Mouse (Mus musculus): ENCODE data around the gene Foxp1. TPM values are rescaled to one million over a fixed set of nuclear protein-coding genes. Genes with fewer than 3 reads are reported as not detected.

Gene Foxp1
- polyA plus RNA-seq, 1 experiment: 129 TPM

DNA sequence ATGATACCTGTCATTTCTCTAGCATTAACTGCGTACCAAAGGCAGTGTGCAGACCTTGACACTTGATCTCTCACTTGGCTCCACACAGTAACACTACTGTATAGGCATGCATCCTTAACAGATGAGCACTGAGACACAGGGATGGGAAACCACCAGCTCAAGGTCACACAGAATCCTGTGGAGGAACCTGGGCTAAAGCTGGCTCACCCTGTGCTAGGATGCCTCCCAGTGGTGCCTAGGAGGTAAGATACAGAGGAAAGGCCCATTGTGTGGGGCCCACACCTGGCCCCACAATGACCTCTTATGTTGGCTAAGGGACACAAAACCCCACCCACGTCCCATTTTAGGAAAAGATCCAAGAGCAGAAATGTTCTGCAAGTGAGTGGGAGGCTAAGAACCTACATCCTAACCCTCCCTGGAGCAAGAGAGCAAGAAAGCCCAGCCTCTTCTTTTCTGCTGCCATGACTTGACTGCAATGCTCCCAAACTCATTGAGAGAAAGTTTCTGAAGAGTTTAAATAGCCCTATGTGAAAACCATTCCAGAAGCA, 69.8 kb downstream of the Foxp1 start:
- no peaks in the 10 kb centered on the region for H3K27me3 ChIP-seq (ENCODE audit: control insufficient read depth, insufficient read depth, low read length)
- WGBS: 69% methylated on average over 2 of the region's 2 CpGs
- peaks cover 16% of the 10 kb centered on the region for H3K4me1 ChIP-seq (replicated peaks; ENCODE audit: control insufficient read depth, insufficient read depth, low read length)
- H3K36me3 ChIP-seq (ENCODE audit: control insufficient read depth, insufficient read depth, low read length): no peaks in the 10 kb centered on the region
- no peak overlapping the region for H3K4me3 ChIP-seq (ENCODE audit: control insufficient read depth, insufficient read depth, low read length)
- TF ChIP-seq POLR2A (IDR thresholded peaks at IDR 0.05; ENCODE audit: control insufficient read depth, extremely low read depth, insufficient read depth, low read length, poor library complexity) (no peak), CTCF (IDR thresholded peaks at IDR 0.05; ENCODE audit: borderline replicate concordance, control insufficient read depth, extremely low read depth, insufficient read depth, low read length, poor library complexity) (peak; percentile 68; the same call in 1 of the 2 replicates)
- peak; percentile 54 for DNase-seq
- H3K27ac ChIP-seq (ENCODE audit: control insufficient read depth, insufficient read depth, low read length): no peak overlapping the region

DNA sequence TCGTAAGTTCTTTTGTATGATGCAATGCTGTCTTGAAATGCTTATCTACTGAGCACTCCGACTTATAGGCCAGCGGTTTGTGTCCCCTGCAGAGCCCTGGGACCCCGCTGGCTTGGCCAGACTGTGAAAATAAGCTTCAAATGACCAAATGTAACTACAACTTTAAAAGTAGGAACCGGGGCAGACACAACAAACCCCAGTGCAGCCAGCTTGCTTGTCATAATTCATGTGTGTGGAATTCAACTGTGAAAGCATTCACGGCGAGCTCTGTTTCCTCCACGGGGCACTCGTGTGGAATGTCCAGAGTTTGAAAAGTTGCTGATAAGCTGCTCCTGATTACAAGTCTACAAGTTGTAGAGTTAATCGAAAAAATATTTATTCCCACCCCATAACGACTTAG, 71.0 kb downstream of the Foxp1 start:
- DNase-seq: no peak
- Histone ChIP-seq H3K4me3 (ENCODE audit: control insufficient read depth, insufficient read depth, low read length) (no peak overlapping the region), H3K27me3 (ENCODE audit: control insufficient read depth, insufficient read depth, low read length) (no peaks in the 10 kb centered on the region), H3K36me3 (ENCODE audit: control insufficient read depth, insufficient read depth, low read length) (no peaks in the 10 kb centered on the region), H3K4me1 (replicated peaks; ENCODE audit: control insufficient read depth, insufficient read depth, low read length) (peaks cover 21% of the 10 kb centered on the region), H3K27ac (ENCODE audit: control insufficient read depth, insufficient read depth, low read length) (peak overlapping the region; percentile 19; the same call in 1 of the 2 replicates)
- TF ChIP-seq CTCF (IDR thresholded peaks at IDR 0.05; ENCODE audit: borderline replicate concordance, control insufficient read depth, extremely low read depth, insufficient read depth, low read length, poor library complexity) (no peak), POLR2A (IDR thresholded peaks at IDR 0.05; ENCODE audit: control insufficient read depth, extremely low read depth, insufficient read depth, low read length, poor library complexity) (no peak)
- WGBS: 82% methylated on average over 11 of the region's 11 CpGs

DNA sequence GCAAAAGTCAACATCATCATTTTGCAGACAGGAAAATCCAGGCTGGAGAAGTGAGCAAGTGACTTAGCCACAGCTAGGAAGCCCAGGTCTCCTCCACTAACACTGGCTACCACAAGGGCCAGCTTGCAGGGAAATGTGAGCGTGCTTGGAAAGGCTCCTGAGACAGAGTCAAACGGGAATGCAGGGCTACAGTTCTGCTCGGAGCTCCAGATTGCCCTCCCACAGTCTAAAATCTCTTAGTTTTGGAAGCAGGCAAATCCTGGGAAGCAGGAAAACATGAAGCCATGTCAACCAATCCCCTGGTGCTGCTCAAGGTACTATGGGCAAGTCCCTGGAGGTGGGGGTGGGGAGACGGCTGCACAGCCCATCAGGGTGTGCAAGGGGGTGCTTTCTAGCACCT, 75.1 kb downstream of the Foxp1 start:
- Histone ChIP-seq H3K27me3 (ENCODE audit: control insufficient read depth, insufficient read depth, low read length) (no peaks in the 10 kb centered on the region), H3K4me1 (replicated peaks; ENCODE audit: control insufficient read depth, insufficient read depth, low read length) (peaks cover 21% of the 10 kb centered on the region), H3K27ac (ENCODE audit: control insufficient read depth, insufficient read depth, low read length) (no peak overlapping the region), H3K36me3 (ENCODE audit: control insufficient read depth, insufficient read depth, low read length) (no peaks in the 10 kb centered on the region), H3K4me3 (ENCODE audit: control insufficient read depth, insufficient read depth, low read length) (no peak overlapping the region)
- no peak for TF ChIP-seq POLR2A (IDR thresholded peaks at IDR 0.05; ENCODE audit: control insufficient read depth, extremely low read depth, insufficient read depth, low read length, poor library complexity)
- no peak for TF ChIP-seq CTCF (IDR thresholded peaks at IDR 0.05; ENCODE audit: borderline replicate concordance, control insufficient read depth, extremely low read depth, insufficient read depth, low read length, poor library complexity)
- DNase-seq: no peak
- 97% methylated on average over 4 of the region's 4 CpGs for WGBS

DNA sequence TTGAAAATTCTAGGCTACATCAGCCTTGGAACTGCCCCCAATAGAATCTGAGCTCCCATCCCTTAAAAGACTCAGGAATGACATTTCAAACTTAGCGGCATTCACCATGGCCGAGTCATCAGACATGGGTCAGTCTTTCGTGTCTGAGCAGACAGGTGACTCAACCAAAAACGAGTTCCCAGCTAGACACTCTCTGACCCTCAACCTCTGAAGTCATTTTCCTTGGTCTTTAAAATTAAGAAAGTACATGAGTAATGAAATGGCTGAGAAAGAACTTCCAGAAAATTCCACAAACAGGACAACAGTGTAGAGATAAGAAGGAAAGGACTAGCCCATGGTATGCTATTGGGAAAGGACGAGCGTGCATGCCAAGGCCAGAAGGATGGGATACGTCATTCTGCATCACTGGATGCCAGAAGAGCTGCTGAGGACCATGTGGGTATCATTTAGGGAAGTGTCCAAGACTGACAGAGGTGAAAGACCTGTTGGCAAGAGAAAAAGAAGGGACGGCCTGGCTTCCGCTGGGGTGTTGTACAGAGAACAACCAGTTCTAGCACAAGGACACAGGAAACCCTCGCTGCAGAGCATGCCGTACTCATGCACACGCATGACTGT, 75.6 kb downstream of the Foxp1 start:
- 97% methylated on average over 12 of the region's 12 CpGs for WGBS

DNA sequence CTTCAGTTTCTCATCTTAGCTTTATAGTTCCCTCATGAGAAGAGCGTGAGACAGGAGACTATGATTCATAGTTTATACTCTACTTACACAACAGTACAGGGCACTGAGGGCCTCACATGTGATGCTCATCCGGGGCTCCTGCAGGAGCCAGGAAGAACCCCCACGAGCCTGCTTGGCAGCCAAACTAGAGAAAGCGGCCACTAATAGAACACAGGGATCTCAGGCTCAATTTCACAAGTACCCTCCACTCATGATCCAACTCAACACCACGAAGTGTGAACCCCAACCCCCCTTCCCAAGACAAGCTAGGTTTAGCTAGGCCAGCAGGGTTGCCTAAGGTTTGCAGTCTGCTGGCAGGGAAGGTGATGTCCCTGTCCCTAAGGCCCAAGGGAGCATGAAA, 79.1 kb downstream of the Foxp1 start:
- Histone ChIP-seq H3K27ac (ENCODE audit: control insufficient read depth, insufficient read depth, low read length) (no peak overlapping the region), H3K27me3 (ENCODE audit: control insufficient read depth, insufficient read depth, low read length) (no peaks in the 10 kb centered on the region), H3K4me3 (ENCODE audit: control insufficient read depth, insufficient read depth, low read length) (no peak overlapping the region), H3K4me1 (replicated peaks; ENCODE audit: control insufficient read depth, insufficient read depth, low read length) (peaks cover 21% of the 10 kb centered on the region), H3K36me3 (ENCODE audit: control insufficient read depth, insufficient read depth, low read length) (no peaks in the 10 kb centered on the region)
- TF ChIP-seq POLR2A (IDR thresholded peaks at IDR 0.05; ENCODE audit: control insufficient read depth, extremely low read depth, insufficient read depth, low read length, poor library complexity) (no peak), CTCF (IDR thresholded peaks at IDR 0.05; ENCODE audit: borderline replicate concordance, control insufficient read depth, extremely low read depth, insufficient read depth, low read length, poor library complexity) (no peak)
- DNase-seq: no peak
- 92% methylated on average over 5 of the region's 5 CpGs for WGBS

More for the DNA sequence above, 75.6 kb downstream of the Foxp1 start:
- DNase-seq: no peak
- Histone ChIP-seq H3K36me3 (ENCODE audit: control insufficient read depth, insufficient read depth, low read length) (no peaks in the 10 kb centered on the region), H3K4me3 (ENCODE audit: control insufficient read depth, insufficient read depth, low read length) (no peak overlapping the region), H3K27ac (ENCODE audit: control insufficient read depth, insufficient read depth, low read length) (no peak overlapping the region), H3K27me3 (ENCODE audit: control insufficient read depth, insufficient read depth, low read length) (no peaks in the 10 kb centered on the region), H3K4me1 (replicated peaks; ENCODE audit: control insufficient read depth, insufficient read depth, low read length) (peaks cover 21% of the 10 kb centered on the region)
- no peak for TF ChIP-seq CTCF (IDR thresholded peaks at IDR 0.05; ENCODE audit: borderline replicate concordance, control insufficient read depth, extremely low read depth, insufficient read depth, low read length, poor library complexity)
- no peak for TF ChIP-seq POLR2A (IDR thresholded peaks at IDR 0.05; ENCODE audit: control insufficient read depth, extremely low read depth, insufficient read depth, low read length, poor library complexity)

DNA sequence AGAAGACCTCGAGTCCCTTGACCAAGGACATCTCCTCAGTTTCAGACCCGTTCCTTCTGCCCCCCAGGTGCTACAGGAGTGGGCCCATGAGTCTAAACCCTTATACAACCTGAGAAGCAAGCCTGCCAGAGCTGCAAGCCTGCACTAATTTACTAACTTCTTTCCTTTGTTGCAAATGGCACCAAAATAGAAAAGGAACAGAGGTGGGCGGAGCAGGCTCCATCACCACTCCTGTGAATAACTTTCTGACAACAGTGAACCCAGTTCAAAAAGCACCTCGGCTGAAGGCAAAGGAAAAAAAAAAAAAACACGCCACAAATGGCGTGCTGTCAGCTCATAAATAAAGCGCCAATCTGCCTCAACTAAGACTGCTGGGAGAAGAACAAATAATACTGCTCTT, 81.4 kb downstream of the Foxp1 start:
- TF ChIP-seq CTCF (IDR thresholded peaks at IDR 0.05; ENCODE audit: borderline replicate concordance, control insufficient read depth, extremely low read depth, insufficient read depth, low read length, poor library complexity) (no peak), POLR2A (IDR thresholded peaks at IDR 0.05; ENCODE audit: control insufficient read depth, extremely low read depth, insufficient read depth, low read length, poor library complexity) (no peak)
- Histone ChIP-seq H3K36me3 (ENCODE audit: control insufficient read depth, insufficient read depth, low read length) (no peaks in the 10 kb centered on the region), H3K4me3 (ENCODE audit: control insufficient read depth, insufficient read depth, low read length) (no peak overlapping the region), H3K4me1 (replicated peaks; ENCODE audit: control insufficient read depth, insufficient read depth, low read length) (peaks cover 22% of the 10 kb centered on the region), H3K27ac (ENCODE audit: control insufficient read depth, insufficient read depth, low read length) (peak overlapping the region; percentile 62; the same call in 1 of the 2 replicates), H3K27me3 (ENCODE audit: control insufficient read depth, insufficient read depth, low read length) (no peaks in the 10 kb centered on the region)
- no peak for DNase-seq
- 73% methylated on average over 7 of the region's 7 CpGs for WGBS
